Mouse (Mus musculus): ENCODE results near the gene Pdha1.

Gene Pdha1

DNA sequence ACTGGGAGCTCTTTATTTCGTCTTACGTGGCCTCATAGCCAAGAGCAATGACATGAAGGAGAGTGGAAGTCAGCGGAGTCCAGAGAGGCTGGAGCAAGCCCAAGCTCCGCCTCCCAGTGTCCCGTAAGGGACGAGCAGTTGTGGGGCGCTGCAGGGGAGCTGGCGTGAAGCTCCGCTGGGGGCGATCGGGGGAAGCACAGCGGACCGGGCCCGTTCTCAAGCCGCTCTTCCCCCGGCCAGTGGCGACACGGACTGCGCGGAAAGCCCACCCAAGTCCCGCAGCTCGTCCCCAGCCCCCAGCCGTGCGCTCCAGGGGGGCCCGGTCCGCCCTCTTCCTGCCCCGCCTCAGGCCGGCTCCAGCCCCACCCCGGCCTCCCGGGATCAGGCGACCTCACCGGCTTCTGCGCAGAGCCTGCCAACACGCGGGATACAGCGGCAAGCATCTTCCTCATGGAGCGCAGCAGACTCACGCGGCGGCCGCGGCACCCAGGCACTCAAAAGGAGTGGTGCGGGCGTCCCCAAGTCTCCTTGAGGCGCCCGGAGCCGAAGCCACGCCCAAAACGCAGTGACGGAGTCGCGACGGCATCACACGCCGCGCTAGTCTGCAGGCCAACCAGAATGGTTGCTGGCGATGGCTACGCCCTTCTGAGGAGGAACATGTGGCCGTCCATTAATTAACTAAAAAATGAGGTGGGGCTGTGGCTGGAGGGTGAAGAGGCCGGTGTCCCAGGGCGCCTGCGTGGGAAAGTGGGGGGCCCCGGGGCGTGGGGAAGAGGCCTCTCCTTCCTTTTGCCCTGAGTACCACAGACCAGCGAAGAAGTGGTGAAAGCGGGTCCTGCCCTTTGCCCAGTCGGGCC lies at the start of gene Pdha1:
Gene Pdha1, minus strand, starts transcription at position 553 of the 857 bp plus-strand sequence.
- peak; percentile 88 for DNase-seq (ENCODE audit: low read depth)

DNA sequence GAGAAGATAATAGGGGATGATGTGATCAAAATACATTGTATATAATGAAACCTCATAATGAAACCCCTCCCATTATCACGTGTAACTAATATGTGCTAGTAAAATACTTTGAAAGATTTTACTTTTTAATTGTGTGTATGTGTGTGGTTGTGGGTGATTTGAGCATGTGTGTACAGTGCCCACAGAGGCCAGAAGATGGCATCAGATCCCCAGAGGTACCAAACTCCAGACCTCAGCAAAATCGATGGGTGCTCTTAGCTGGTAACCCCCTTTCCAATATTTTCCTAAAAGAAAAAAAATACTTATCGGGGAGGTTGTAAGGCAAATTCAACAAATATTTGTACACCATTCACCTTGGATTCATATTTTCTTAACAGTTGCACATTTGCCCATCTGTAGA lies 40.8 kb upstream of the Pdha1 start:
- no peak for DNase-seq (ENCODE audit: low read depth)

DNA sequence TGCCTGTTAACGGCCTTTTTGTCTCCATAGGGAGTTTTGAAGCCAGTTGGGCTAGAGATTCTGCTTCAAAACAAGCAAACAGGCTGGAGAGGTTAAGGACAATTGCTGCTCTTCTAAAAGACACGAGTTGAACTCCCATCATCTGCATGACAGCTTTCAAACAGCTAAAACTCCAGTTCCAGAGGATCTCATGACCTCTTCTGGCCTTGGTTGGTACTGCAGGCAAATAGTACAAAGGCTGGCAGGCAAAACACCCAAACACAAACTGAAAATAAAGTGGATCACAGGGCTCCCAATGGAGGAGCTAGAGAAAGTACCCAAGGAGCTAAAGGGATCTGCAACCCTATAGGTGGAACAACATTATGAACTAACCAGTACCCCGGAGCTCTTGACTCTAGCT lies 31.9 kb upstream of the Pdha1 start:
- peak; percentile 79 for DNase-seq (ENCODE audit: low read depth)

DNA sequence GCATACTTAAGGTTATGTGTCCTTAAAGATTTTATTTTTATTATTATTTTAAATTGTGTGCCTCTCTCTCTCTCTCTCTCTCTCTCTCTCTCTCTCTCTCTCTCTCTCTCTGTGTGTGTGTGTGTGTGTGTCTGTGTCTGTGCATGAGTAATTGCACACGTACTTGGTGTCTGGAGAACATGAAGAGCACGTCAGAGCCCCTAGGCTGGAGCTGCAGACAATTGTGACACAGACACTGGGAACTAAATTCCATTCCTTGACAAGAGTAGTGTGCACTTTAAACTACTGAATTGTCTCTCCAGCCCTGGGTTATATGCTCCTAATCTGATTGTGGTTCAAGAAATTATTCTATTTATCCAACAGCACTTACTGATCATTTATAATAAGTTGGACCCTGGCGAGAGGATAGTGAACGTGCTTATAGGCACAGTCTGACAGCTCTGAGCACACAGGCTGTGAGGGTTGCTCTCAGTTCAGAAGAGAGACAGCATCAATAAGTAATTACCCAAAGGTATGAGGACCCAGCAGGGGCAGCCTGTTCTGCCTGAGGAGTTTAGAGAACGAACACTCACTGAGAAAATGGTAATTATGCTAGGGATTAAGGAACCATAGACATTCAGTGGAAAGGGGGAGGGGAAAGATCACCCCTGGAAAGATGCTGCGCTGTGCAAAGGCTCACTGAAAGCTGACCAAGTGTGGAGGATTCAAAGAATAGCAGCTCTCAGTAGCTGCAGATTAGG lies 28.2 kb upstream of the Pdha1 start:
- no peak for DNase-seq (ENCODE audit: low read depth)

DNA sequence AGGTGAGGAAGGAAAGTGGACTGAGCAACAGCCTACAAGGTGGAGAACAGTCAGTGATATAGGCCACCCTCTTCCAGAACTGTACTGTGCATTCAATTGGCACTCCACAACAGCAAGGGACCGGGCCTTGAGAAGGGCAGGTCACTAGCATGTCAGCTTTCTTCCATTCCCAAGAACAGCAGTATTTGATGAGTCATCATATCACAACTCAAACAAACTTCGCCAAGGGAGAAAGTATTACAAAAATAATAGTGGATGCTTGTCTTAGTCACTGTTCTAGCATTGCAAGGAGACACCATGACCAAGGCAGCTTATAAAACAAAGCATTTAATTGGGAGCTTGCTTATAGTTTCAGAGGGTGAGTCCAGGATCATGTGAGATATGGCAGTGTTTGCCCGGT lies 26.0 kb upstream of the Pdha1 start:
- no peak for DNase-seq (ENCODE audit: low read depth)

DNA sequence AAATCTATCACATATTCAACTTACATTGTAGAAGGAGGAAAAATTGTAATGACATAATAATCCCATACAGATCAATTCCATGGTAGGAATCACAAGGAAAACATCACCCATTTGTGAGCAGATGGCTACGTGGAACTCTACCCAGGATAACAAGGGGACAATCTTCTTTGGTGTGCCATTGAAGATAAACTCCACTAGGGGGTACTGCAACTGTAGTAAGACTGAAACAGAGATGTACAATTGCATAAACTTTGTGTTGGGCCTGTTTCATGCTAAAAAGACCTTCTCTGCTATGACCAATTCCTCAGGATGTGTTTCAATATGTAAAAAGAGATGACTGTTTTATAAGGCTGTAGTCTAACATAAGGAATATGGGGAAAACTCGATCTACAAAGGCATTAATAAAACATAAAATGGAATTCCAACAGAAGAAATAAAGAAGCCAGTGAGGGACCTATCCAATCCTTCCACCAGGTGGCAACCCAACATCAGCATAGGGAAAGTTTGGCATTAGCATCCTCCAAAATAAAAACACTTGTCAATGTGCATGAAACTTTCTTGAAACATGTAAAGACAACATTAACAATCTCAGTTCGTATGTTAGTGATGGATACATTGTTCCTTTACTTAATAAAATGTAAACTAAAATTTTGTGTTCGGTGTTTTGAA lies 15.1 kb upstream of the Pdha1 start:
- peak; percentile 19 for DNase-seq (ENCODE audit: low read depth)

DNA sequence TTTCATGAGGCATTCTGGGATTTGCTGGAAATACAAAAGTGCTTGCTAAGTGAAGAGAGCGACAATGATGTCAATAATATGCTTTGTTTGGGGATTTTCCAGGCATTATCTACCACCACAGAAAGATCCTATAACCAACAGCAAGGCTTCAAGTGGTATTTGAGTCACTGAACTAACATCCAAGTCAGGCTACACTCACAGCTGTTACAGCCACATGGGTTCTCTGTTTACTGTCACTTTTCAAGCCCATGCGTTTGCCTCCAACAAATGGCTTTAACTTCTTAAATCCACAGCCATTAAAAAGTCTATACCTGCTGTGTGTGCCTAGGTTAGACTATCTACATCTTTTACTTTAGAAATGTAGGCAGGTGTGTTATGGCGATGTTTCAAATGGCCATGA lies 10.6 kb upstream of the Pdha1 start:
- DNase-seq (ENCODE audit: low read depth), result no peak

DNA sequence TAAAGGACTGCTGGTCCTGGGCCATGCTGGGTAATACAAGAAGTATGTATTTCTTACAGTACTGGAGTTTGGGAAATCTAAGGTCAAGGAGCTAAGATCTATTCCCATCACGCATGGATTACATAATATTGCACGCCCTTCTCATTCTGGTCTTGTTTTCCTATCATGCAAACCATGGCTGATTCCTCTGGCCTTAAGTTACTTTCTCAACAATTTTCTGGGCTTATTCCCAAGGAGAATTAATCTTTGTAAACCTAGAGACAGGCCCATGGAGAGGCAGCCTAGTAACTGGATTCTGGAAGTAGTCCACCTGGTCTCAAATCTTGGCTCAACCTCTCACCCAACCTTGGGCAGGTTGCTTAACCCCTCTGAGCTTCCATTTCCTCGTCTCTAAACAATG lies 9.2 kb upstream of the Pdha1 start:
- DNase-seq (ENCODE audit: low read depth), result no peak

DNA sequence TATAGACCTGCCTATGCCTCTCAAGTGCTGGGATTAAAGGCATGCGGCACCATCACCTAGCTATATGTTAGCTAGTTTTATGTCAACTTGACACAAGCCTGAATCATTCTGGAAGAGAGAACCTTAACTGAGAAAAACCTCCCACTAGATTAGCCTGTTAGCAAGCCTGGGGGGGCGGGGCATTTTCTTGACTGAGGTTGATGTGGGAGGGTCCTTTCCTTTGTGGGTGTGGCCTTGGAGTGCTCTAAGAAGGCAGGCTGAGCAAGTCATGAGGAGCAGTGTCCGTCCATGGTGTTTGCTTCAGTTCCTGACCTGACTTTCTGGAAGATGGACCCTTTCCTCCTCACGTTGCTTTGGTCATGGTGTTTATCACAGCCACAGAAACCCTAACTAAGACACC lies 8.6 kb upstream of the Pdha1 start:
- DNase-seq (ENCODE audit: low read depth), result no peak

DNA sequence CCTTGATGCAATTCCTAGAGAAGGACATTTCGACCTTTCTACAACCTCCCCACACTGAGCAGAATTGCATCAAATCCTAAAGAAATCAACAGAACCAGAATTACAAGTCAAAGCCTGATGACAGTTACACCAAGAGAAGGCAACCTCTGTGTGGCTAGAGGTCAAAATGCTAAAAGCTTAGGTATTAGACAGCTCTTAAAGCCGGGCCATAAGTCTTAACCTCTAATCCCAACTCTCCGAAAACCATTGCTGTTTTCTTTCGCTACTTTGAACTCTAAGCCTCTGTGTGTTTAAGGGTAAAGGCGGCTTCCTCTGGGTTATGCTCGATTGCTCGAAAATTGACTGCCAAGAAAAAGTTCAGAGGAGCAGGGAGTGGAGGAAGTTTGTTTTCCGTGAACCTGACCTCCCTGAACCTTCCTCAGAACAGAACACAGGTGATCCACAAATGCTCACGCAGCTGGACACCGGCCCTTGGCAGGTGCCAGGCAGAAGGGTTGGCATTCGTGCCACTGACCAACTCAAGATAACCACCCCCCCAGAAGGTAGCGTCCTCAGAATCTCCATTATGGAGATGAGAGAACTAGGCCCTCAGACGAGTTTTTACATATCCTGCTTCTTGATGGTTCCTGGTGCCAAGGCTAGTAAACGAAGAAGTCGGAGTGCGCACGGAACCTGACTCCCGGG lies 894 bp downstream of the Pdha1 start:
- DNase-seq (ENCODE audit: low read depth), result no peak

DNA sequence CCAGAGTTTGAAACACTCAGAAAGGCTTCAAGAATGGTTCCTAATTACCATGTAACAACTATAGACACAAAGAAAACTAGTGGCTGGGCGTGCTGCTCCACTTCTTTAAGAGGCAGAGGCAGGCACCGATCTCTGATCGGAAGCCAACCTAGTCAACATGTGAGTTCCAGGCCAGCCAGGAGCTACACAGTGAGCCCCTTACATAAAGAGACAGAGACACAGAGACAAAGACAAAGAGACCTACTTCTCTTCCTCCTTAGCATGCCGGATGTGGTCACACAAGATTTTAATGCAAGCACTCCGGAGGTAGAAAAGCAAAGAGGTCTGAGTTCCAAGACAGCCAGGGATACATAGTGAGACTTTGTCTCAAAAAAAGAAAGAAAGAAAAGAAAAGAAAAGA lies 2.1 kb downstream of the Pdha1 start:
- peak; percentile 66 for DNase-seq (ENCODE audit: low read depth)

DNA sequence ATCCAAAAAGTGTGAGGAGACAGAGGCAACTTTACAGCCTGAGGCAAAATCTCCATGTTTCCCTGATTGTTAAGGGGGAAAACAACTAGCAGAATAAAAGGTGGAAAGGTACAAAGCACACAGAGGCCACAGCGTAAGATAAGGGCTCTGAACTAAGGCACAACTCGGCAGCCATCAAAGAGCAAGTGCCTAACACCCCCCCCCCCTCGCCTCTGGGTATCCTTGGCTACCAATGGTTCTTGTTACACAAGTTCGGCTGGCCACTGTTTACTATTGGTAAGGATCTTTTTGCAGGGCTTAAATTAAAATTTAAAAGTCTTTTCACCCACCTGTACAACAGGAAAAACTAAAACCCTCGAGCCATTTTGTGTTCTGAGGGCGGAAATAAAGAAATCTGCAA lies 2.5 kb downstream of the Pdha1 start:
- no peak for DNase-seq (ENCODE audit: low read depth)

DNA sequence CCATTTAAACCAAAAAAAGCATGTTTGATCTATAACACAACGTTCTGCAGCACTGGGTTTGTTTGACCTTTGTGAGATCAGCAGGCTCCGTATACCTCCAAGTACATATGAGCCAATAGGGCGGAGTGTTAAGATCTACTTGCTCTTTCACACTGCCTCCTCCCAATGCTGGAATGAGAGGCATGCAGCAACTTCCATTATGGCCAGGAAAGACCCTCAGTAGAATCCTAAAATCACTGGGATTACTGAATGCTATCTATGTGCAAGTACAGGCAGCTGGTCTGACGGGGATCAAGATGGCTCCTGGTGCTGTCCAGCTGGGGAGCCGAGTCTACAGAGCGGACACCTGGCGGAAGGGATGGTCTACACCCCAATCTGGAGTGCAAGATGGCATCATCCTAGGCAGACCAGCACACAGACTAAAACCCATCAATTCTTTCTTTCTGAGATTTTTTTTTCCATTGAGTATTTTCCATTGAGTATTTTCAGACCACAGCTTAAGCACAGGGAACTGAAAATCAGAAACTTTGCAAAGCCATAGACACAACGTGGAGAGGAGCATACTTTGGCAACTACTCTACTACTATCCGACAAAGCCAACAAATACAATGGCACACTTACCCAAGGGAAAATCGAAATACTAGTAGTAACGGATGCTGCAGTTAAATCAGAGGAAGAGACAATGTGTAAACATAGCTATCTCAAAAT lies 3.9 kb downstream of the Pdha1 start:
- no peak for DNase-seq (ENCODE audit: low read depth)

DNA sequence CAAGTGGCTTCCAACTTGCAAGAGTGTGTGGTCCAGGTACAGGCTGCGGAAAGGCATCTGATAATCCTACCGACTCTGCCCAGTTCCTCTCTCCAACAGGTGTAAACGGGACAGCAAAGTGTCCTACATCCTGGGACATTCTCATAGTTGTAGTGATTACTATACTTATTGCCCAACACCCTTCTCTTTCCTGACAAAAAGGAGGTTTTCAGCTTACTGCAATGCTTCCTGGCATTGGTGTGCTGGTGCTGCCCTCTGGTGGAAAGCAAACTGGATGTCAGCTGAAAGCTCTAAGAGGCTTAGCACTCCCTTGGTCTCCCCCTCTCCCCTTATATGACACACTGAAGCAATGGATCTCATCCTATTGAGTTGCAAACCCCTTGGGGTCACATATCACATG lies 21.6 kb downstream of the Pdha1 start:
- DNase-seq (ENCODE audit: low read depth), result peak; percentile 60

DNA sequence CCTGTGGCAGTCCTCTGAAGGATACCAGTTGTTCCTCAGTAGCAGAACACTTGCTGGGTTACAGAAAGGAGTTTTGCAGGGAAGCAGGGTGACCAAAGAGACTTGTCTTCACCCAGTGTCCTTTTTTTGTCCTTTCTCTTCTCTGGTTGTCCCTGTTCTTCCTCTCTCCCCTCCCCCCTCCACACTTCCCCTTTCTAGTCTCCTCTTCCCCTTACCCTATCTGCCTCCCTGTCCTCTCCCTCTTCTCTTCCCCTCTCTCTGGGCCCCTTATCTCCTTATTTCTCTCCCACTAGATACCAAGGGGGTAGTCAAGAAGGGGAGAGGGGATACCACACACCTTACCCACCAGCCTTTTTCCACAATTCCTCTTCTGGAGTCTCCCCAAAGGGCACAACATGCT lies 22.1 kb downstream of the Pdha1 start:
- no peak for DNase-seq (ENCODE audit: low read depth)

DNA sequence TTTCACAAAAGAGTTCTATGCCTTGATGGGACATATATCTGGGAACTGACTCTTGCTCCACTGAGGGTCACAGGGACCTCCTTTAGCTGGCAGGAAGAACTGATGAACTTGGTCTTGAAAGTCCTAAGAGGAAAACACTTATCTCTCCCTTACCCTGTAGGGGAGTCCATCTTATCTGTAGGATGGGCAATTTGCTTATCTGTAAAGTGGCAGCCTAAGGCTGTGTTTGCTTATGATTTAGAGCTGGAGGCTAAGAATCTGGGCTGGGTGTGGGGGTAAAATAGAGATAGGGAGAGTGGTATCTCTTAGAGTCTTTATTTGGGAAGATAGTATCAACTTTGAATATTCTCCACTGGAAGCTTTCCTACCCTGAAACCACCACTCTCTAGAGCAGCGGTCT lies 24.4 kb downstream of the Pdha1 start:
- no peak for DNase-seq (ENCODE audit: low read depth)

DNA sequence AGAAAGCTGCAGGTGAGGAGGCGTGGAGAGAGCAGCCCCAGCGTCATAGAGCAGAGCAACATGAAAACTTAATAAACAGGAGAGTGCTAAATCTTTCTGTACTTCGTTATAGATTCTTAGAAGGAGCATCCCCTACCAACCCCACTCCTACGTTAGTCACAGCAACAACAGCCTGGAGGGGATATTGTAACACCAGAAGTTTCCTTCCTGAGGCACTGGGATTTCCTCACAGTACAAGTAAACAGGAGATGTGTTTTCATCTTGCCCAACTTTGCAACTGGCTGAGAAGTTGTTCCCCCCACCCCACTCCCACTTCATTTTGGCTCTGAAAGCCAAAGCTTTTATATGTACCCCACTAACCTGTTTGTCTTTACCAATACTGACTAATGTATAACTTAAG lies 30.4 kb downstream of the Pdha1 start:
- no peak for DNase-seq (ENCODE audit: low read depth)

DNA sequence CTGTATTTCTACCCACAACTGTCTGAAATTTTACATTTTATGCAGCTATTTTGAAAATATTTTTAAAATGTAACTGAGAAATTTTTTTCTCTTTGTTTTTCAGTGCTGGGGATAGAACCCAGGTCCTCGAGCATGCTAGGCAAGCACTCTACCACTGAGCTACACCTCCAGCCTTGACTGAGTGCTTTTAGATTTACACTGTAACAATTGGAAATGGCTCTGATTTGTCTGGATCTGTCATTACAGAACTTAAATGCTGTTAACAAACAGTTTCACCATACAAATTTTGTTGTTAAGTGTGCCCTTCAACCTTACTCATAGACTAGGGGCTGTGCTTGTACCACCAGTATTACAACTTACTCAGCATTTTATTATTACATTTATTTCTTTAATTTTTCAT lies 46.2 kb downstream of the Pdha1 start:
- no peak for DNase-seq (ENCODE audit: low read depth)
